Mouse (Mus musculus): ENCODE data around the gene Rras.
"Not testable (repeated sequence)": the region's sequence is repeated elsewhere in the genome, so short reads cannot be mapped to it uniquely, and the experiment has no call there.

Rras gene

DNA sequence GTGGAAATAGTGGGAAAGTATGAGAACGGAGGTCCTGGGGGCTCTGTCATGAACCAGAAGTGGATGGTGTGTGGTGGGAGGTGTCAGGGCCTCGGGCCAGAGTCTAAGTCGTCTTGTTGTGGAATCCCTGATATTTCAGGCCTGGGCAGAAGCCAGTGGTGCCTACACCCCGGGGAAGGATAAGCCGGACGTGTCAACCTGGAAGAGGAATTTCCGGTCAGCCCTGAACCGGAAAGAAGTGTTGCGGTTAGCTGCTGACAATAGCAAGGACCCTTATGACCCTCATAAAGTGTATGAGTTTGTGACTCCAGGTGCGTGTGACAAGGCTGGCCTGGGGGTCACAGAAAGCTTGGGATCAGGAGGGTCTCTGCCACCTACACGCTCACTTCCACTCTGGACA, 18.0 kb upstream of the Rras start:
- DNase-seq (ENCODE audit: low spot score in 2 of 2) = no peak

DNA sequence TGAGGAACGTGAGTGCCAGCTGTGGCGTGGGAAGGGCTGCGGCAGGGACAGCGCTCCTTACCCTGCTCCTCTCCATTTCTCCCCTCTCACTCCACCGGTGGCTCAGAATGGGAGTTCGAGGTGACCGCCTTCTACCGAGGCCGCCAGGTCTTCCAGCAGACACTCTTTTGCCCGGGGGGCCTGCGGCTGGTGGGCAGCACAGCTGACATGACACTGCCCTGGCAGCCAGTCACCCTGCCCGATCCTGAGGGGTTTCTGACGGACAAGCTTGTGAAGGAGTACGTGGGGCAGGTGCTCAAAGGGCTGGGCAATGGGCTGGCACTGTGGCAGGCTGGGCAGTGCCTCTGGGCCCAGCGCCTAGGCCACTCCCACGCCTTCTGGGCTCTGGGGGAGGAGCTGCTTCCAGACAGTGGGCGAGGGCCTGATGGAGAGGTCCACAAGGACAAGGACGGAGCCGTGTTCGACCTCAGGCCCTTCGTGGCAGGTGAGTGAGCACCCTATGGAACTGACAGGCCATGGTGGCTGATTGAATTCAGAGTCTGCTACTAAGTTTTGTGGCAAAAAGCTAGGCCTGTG, 17.1 kb upstream of the Rras start:
- DNase-seq (ENCODE audit: low spot score in 2 of 2) = no peak

DNA sequence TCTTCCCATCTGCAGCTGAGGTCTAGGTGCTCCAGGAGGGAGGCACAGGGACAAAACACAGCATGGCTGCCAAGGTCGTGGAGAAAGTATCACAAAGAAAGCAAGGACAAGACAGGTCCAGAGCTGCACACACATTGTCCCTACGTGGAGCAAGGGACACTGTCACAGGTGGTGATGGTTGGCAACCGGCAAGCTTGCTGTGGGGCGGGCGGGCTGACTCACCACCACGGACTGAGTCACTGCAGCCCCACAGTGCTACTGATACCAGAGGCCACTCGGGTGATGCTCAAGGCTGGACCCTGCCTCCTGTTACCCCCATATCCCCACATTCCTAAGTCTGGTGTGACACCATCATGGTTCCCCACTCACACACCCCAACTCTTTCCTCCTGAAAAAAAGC, 15.3 kb upstream of the Rras start:
- DNase-seq (ENCODE audit: low spot score in 2 of 2) = no peak

DNA sequence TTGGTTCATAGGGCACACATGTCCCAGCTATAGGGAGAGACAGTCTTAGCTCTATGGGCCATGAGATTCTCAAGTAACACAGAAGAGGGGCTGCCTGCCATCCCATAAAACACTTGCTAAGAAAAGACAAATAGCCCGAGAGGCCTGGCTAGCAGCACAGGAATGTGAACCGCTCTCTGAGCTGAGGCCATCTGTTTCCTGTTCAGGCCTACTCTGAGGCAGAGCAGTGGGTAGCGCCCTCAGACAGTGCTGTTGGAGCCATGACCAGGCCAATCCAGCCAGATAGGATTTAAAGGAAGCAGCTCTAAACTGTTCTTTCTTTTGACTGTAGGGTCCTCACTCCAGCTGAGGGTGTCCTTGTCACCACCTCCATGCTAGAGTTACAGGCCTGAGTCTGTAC, 13.2 kb upstream of the Rras start:
- no peak for DNase-seq (ENCODE audit: low spot score in 2 of 2)

DNA sequence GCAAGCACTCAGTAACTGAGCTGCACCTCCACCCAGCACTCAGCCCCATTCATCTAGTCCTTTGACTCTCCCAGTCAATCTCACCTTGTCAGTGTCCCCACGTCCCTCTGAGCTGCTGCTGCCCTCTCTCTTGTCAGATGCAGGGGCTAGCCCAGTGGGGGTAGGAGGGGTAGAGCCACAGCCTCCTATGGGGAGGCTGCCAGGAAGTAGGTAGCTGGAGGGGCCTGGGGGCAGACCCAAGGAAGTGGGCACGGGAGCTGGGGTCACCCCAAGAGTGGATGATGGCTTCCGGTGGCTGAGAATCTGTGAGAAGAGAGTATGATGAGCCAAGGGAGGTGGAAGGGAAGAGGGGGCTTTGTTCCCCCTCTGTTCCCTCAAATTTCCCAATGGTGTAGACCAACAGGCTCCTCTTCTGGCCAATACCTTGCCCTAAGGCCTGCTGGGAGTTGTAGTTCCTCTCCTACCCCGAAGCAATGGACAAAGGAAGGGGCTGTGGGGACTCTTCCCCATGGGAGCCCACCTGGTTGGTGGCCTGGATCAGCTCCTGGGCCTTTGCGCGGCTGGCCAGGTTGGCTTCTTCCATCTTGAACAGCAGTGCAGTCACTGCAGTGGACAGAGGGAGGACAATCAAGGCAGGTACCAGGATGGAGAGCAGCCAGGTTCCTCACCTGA, 12.3 kb upstream of the Rras start:
- DNase-seq (ENCODE audit: low spot score in 2 of 2) = no peak

DNA sequence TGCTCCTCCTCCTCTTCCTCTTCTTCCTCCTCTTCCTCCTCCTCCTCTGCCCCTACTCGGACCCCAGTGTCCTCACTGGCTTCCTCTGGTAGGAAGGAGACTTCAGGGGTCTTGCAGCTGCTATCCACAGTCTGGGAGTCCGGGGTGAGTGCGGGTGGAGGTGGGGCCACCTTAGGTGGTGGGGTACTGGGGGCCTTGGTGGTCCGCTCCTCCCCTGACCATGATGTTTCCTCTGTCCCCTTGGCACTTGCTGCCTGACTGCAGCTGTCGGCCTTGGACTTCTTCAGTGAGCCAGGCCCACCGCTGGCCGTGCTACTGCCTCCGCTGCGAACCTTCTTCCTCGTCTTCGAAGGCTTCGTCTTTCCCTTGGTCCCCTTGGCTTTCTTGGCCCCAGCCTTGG, 11.3 kb upstream of the Rras start:
- DNase-seq (ENCODE audit: low spot score in 2 of 2) = no peak

DNA sequence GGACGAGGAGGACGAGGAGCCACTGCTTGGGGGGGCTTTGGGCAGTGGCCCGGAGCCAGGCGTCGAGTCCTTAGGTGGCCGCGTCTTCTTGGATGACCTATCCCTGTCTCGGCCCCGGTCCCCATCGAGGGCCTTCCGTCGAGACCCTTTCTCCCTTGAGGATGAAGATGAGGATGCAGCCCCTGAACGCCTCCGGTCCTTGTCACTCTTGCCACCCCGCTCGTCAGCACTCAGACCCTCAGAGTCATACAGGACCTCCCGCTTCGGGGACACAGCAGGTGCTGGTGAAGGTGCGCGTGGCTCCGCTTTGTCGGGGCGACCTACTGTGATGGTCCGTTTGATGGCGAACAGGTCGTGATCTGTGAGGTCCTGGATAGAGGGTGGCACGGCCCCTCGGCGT, 10.6 kb upstream of the Rras start:
- no peak for DNase-seq (ENCODE audit: low spot score in 2 of 2)

DNA sequence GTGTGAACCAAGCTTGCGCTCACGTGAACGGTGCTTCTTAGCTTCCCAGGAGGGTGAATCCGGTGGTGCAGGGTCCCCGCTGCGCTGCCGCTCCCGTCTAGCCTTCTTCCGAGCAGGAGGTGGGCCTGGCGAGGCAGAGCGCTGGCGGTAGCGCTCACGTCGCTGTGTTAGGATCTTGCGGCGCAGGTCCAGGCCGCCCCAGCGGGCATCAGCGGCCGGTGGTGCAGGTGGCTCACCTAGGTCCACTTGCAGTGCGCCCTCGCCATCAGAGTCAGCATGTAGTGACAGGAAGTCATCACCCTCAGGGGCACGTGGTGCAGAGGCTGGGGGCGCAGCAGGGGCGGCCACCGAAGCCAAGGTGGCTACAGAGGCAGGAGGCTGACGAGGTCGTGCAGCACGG, 9.9 kb upstream of the Rras start:
- no peak for DNase-seq (ENCODE audit: low spot score in 2 of 2)

DNA sequence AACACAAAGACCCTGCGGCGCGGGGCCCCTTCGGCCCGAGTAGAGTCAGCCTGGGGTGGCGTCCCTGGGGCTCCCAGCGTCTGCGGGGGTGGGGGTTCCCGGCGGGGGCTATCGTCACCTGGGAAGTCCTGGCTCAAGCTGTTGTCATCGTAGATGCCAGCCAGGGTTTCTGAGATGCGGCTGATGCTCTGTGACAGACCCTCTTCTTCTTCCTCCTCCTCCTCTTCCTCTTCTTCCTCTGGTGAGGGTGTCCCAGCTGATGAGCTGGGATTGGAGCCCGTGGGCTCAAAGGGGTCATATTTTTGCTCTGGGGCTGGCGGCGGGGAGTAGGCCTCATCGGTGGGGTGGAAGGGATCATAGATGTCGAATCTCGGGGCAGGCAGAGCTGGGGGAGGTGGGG, 9.3 kb upstream of the Rras start:
- DNase-seq (ENCODE audit: low spot score in 2 of 2) = no peak

DNA sequence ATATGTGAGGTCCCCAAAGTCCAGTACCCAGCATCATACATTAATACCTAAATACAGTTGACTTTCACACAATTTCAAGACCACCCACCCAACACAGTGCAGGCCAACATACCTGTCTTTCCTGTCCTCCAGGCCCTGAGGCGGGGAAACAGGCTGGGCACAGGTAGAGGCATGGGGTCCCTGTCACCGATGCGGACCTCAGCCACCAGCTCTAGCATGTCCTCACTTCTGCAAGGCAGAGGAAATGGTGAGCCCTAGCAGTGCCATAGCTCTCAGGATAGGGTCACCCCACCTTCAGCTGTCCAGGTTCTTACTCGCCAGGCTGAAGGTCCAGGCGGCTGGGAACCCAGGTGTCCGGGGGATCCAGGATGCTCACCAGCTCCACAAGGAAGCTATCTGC, 5.8 kb upstream of the Rras start:
- no peak for DNase-seq (ENCODE audit: low spot score in 2 of 2)

DNA sequence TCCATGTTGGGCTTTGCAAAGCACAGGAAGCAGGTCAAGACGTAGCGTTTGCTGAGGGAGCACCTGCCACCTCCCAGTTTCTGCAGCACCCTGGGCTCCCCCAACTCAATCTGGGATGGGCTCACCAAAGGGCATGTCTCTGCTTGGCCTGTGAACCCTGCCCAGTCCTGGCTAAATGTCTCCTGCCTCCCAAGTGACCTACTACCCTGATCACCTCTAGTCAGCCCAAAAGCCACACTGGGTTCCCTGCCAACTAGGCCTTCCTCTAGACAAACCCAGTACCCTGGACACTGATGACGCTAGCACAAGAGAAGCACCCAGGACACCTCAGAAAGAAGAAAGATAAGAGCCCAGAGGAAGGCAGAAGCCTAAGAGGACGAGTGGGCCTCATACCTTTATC, 4.9 kb upstream of the Rras start:
- no peak for DNase-seq (ENCODE audit: low spot score in 2 of 2)

DNA sequence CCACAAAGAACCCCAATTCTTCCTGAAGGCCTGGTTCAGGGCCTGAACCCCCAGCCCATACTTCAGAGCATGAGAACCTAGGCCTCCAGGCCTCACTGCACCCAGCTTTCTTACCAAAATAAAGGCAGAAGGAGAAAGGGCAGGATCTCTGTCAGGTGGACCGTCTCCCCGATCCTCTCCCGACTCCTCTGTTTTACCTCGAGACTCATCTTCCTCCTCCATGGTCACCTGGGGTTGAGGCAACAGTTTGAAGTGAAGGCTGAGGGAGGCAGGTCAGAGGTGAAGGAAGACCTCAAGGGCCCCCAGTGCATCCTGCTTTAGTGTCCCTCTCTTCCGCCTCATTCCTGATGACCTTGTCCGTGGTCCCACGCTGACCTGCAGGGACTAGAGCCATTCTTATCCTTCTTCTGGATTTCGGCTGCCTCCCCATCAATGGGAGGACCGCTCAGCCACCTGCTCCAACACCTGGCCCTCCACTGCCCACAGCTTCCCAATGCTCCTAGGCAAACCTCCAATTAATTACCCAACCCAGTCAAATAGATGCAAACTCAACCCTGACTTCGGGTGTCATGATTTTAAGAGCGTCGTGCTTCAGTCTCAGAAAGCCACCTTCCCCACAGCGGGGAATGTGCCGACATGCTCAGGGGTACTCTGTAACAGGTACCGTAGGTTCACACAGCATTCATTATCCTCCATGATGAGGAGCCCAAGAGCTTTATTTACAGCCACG, 4.2 kb upstream of the Rras start:
- DNase-seq (ENCODE audit: low spot score in 2 of 2) = no peak

DNA sequence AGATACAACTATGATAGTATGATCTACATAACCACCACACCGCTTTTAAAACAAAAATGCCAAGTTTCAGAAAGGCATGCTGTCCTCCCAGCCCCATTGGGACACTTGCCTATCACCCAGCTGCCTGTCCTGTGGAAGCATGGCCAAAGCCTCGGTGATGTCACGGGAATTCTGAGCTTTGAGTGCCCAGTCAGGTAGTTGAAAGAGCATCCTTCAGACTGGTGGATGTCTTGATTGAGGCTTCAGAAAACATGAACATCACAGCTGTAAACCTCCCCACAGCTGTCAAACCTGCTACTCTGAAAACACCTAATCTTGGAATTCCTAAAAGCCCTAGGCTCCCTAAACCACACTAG, 3.7 kb upstream of the Rras start:
- DNase-seq (ENCODE audit: low spot score in 2 of 2) = no peak

DNA sequence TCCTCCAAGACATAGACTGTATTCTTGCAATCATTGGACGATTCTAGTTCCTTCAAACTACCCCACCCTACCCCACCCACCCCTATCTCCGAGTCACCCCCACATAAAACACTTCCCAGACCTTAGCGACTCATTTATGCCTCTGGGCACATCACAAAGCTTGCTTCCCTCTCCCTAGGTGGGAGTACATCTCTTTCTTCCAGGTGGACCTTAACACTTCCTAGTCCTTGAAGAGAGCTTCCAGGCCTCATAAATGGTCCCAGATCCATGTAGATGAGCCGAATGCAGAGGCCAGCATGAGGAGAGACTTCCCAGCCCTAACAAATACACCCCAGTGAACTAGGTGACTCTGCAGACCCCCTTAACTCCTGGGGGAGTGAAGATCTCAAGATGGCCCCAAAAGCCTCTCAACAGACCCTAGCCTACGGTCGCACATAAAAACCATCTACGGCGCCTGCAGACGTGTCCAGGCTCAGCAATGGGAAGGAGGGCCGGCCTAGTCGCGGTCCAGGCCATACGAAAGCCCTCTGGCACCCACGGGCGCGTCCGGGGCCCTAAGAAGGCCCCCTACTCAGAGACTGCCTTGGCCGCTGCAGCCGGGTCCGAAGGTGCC, 2.3 kb upstream of the Rras start:
- no peak for DNase-seq (ENCODE audit: low spot score in 2 of 2)

DNA sequence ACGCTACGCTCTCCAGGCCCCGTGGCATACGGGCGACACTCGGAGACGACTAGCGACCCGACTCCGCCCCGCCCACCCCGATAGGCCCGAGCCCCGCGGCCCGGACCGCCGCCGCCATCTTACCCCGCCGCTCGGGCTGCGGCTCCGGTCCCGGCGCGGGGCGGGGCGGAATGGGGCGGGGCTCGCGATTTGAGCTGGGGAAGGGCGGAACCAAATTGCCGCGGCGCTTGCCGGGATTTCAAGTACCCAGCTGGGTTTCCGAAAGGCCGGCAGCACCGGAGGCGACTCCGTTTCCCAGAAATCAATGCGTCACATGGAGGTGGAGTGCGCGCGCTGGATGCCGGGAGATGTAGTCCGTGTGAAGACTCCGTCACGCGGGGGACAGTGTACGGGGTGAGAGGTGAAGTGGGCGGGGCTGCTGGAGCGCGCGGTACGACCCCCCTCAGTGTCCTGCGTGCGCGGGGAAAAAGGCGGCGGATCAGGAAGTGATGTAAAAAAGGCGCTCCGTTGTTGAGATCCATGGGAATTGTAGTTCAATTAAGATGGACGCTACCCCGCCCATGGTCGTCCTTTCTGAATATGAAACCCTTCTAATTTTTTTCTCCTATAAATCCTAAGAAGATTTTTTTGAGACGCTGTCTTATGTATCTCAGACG, 1.7 kb upstream of the Rras start, which contains the start of gene Scaf1:
Gene Scaf1, minus strand, starts transcription at position 407 of the 656 bp plus-strand sequence.
- peak; percentile 98 for DNase-seq (ENCODE audit: low spot score in 2 of 2)

DNA sequence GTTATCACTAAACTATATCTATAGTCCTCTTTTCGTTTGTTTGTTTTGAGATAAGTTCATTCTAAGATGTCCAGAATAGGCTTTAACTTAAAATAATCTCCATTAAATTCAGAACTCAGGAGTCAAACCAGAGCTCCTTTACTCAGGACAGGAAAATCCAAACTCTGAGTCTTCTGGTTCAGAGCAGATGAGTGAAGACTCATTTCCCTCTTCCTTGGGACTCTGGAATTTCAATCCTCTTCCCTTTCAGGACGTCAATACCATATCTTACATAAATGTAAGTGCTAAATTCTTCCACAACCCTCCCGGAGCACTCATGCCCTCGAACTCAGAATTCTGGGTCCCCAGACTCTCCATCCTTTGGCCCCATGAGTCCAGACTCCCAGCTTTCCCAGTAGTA, 1.0 kb upstream of the Rras start:
- no peak for DNase-seq (ENCODE audit: low spot score in 2 of 2)

DNA sequence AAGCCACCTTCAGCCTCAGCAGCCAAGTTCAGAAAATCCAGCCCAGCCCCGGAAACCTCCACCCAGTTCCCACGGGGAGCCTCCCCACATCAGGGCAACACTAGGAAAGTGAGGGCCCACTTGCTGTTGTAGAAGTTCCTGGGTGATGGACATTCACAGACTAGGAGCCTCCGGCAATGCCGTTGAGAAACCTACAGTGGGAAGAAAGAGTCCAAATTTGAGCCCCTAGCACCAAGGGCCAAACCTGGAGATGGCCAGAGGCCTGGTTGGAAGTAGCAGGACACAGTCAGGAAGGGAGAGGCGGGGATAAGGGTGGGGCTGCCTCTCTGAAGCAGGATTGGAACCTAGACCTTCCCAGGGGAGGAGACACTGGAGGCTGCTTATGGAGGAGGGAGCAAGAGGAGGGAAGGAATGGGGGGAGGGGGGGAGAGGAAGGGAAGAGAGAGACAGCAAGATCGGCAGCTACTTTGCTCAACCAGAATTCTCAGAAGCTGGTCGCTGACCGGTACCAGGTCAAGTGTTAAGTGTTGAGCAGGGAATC, 1.3 kb downstream of the Rras start:
- DNase-seq (ENCODE audit: low spot score in 2 of 2) = no peak

DNA sequence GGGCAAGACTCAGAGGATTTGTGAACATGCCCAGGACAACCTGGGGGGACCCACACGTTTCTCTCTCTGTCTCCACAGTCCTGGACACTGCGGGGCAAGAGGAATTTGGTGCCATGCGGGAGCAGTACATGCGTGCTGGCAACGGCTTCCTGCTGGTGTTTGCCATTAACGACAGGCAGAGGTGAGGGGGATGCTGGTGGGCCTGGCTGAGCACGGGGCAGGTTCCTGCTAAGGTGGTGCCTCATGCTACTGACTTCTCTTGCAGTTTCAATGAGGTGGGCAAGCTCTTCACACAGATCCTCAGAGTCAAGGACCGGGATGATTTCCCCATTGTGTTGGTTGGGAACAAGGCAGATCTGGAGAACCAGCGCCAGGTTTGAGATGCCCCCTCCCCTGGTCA, 2.5 kb downstream of the Rras start:
- no peak for DNase-seq (ENCODE audit: low spot score in 2 of 2)

DNA sequence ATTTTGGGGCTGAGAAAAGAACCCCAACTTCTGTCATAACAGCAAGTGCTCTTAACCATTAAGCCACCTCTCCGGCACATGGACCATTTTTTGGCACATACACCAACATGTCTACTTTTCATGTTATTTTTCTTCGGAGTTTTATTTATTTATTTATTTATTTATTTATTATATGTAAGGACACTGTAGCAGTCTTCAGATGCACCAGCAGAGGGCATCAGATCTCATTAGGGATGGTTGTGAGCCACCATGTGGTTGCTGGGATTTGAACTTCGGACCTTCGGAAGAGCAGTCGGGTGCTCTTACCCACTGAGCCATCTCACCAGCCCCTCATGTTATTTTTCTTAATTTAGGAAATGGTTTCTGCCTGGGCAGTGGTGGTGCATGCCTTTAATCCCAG, 6.0 kb downstream of the Rras start:
- DNase-seq (ENCODE audit: low spot score in 2 of 2) = not testable (repeated sequence)

DNA sequence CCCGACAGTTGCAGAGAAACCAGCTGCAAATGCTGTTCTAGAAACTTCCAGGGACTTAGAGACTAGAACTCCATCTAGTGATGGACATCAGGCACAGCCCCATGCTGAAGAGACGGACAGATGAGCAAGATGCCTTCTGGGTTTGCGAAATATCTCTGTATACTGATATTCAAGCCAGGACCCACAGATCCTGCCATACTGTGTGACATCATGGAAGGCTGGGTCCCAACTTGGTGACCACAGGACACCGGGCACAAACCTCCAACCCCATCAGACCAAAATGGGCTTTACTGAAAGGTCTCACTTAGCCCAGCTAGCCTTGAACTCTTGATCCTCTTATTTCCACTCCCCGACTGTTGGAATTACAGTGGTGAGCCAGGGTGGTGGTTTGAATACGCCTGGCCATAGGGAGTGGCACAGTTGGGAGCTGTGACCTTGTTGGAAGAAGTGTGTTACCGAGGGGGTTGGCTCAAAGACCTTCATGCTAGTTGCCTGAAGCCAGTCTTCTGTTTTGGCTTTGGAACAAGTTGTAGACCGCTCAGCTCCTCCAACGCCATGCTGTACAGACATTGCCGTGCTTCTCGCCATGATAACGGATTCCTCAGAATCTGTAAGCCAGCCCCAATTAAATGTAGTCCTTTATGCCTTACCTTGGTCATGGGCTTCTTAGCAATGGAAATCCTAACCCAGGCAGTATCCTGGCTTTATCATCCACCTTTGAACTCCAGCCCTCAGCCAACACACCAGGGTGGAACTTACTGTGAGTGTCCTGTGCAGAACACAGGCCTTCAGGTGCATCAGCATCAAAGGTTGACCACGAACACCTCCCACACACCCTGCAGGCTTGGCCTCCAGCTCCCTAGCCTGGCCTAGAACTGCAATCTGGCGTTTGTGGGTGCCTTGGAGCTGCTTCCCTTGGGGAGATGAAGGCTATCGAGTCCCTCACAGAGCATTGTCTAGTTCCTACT, 6.8 kb downstream of the Rras start:
- no peak for DNase-seq (ENCODE audit: low spot score in 2 of 2)

DNA sequence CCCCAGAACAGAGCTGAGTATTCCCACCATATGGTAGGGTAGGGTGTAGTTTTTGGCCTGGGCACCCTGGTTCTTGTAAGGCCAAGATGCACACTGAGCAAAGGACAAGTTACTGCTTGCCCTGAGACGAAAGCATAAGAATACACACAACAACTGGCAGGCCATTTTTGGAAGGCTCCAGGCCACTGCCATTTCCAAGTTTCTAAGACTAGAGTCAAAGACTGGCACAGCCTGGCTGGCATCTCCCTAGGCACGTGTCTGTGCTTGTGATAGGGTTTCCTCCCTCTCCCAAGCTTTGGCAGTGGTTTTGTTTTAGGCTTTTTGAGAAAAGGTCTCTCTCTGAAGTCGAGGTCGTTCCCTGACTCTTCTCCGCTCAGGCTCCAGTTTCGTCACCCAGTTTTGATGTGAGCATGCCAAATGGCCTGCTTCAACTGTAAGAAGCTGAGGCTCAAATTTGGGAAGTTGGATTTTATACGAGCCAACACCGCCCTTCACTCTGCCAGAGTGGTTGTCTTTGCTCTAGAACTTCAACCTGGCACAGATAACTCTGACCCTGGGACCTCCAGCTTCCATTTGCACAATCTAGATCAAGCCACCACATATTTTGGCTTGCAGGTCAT, 8.0 kb downstream of the Rras start:
- no peak for DNase-seq (ENCODE audit: low spot score in 2 of 2)
